Mouse (Mus musculus): ENCODE results near the gene Snu13. TPM values are rescaled to one million over a fixed set of nuclear protein-coding genes. Genes with fewer than 3 reads are reported as not detected.

Gene Snu13
- polyA plus RNA-seq, 1 experiment from 2014 or later, result 289 TPM

DNA sequence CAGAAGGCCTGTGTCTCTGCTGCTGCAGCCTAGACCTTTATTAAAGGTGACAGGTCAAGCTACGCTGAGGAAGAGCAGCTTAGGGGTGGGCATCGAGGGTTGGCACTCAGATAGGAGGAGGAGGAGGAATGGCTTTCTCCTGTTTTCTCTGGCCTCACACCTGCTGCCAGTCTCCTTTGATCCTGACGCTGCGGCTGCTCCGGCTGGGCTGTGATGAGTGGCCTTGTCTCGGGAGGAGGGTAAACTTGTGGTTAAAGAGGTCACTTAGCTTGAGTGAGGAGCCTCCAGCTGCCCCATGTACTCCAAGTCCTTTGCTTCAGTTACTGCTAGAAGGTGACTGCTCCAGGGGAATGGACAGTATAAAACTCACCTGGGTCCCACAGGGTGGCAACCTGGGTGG lies 53.4 kb downstream of the Snu13 start:
- no peak overlapping the region for H3K9ac ChIP-seq (ENCODE audit: low read length)
- H3K4me2 ChIP-seq (ENCODE audit: low read depth, low read length, severe bottlenecking), result no peak overlapping the region
- ATAC-seq (replicated peaks; ENCODE audit: low FRiP score), result no peak
- 84% methylated on average over 6 of the region's 6 CpGs for WGBS
- no peak overlapping the region for H3K27ac ChIP-seq (ENCODE audit: low read depth, low read length)
- H3K4me3 ChIP-seq (ENCODE audit: low read depth, low read length), result no peak overlapping the region
- peaks cover 2% of the 10 kb centered on the region; the same call in 1 of the 2 replicates for H3K36me3 ChIP-seq (ENCODE audit: control insufficient read depth, insufficient read depth, low read length)
- H3K9me3 ChIP-seq (ENCODE audit: control insufficient read depth, low read length), result no peaks in the 10 kb centered on the region
- DNase-seq (ENCODE audit: low spot score), result no peak
- no peaks in the 10 kb centered on the region for H3K4me1 ChIP-seq (replicated peaks; ENCODE audit: control insufficient read depth, insufficient read depth, low read length)
- H3K27me3 ChIP-seq (ENCODE audit: control insufficient read depth, insufficient read depth, low read length), result no peaks in the 10 kb centered on the region

- DNase-seq (ENCODE audit: low spot score) (no peak), ATAC-seq (replicated peaks; ENCODE audit: low FRiP score) (no peak)
- Histone ChIP-seq H3K27ac (ENCODE audit: low read depth, low read length) (no peak overlapping the region), H3K4me1 (replicated peaks; ENCODE audit: control insufficient read depth, insufficient read depth, low read length) (peaks cover 2% of the 10 kb centered on the region; the same call in 1 of the 2 replicates), H3K36me3 (ENCODE audit: control insufficient read depth, insufficient read depth, low read length) (no peaks in the 10 kb centered on the region), H3K4me3 (ENCODE audit: low read depth, low read length) (no peak overlapping the region), H3K9ac (ENCODE audit: low read length) (no peak overlapping the region; the same call in 1 of the 2 replicates), H3K9me3 (ENCODE audit: control insufficient read depth, low read length) (no peaks in the 10 kb centered on the region), H3K27me3 (ENCODE audit: control insufficient read depth, insufficient read depth, low read length) (no peaks in the 10 kb centered on the region), H3K4me2 (ENCODE audit: low read depth, low read length, severe bottlenecking) (no peak overlapping the region)
- WGBS, result 68% methylated on average over 7 of the region's 7 CpGs
Measured at GRCm38 (mm10) chr15:81990549-81990948, 56.8 kb downstream of the Snu13 start.

Other genes starting within 250 kb of the Snu13 start
- gene Tef, start 245.2 kb downstream of the Snu13 start, polyA plus RNA-seq (2014; fragmentation: Nextera tagmentation; extraction: Ambion mirVana), result 16.8 and 17.4 TPM in 2 replicates
- gene Tob2, start 188.8 kb downstream of the Snu13 start, polyA plus RNA-seq (2014; fragmentation: Nextera tagmentation; extraction: Ambion mirVana), result 22.1 and 23.6 TPM in 2 replicates
- gene Phf5a, start 175.7 kb downstream of the Snu13 start, polyA plus RNA-seq (2014; fragmentation: Nextera tagmentation; extraction: Ambion mirVana), result 186 and 216 TPM in 2 replicates
- 169 and 171 TPM in 2 replicates for gene Aco2, start 175.3 kb downstream of the Snu13 start, polyA plus RNA-seq (2014; fragmentation: Nextera tagmentation; extraction: Ambion mirVana)
- 65.1 and 80.5 TPM in 2 replicates for gene Polr3h, start 121.4 kb downstream of the Snu13 start, polyA plus RNA-seq (2014; fragmentation: Nextera tagmentation; extraction: Ambion mirVana)
- 16.6 and 20.1 TPM in 2 replicates for gene Csdc2, start 110.8 kb downstream of the Snu13 start, polyA plus RNA-seq (2014; fragmentation: Nextera tagmentation; extraction: Ambion mirVana)
- 35.1 and 36.9 TPM in 2 replicates for gene Pmm1, start 86.7 kb downstream of the Snu13 start, polyA plus RNA-seq (2014; fragmentation: Nextera tagmentation; extraction: Ambion mirVana)
- not detected in 2 replicates for gene 1700029P11Rik, start 67.1 kb downstream of the Snu13 start, polyA plus RNA-seq (2014; fragmentation: Nextera tagmentation; extraction: Ambion mirVana)
- gene Xrcc6, start 59.8 kb downstream of the Snu13 start, polyA plus RNA-seq (2014; fragmentation: Nextera tagmentation; extraction: Ambion mirVana), result 72.9 and 80.6 TPM in 2 replicates
- gene Desi1, start 13.7 kb downstream of the Snu13 start, polyA plus RNA-seq (2014; fragmentation: Nextera tagmentation; extraction: Ambion mirVana), result 40.3 and 45.1 TPM in 2 replicates
- gene 4930407I10Rik, start 11.6 kb upstream of the Snu13 start, polyA plus RNA-seq (2014; fragmentation: Nextera tagmentation; extraction: Ambion mirVana), result not detected in 2 replicates
- gene Mei1, start 22.4 kb upstream of the Snu13 start, polyA plus RNA-seq (2014; fragmentation: Nextera tagmentation; extraction: Ambion mirVana), result not detected in 2 replicates
- gene Ccdc134, start 80.3 kb upstream of the Snu13 start, polyA plus RNA-seq (2014; fragmentation: Nextera tagmentation; extraction: Ambion mirVana), result 23.6 and 25.5 TPM in 2 replicates
- 209 and 216 TPM in 2 replicates for gene Srebf2, start 99.6 kb upstream of the Snu13 start, polyA plus RNA-seq (2014; fragmentation: Nextera tagmentation; extraction: Ambion mirVana)
- 0.87 and 1.2 TPM in 2 replicates for gene Shisa8, start 165.2 kb upstream of the Snu13 start, polyA plus RNA-seq (2014; fragmentation: Nextera tagmentation; extraction: Ambion mirVana)
- 0.35 and 0.64 TPM in 2 replicates for gene Tnfrsf13c, start 176.8 kb upstream of the Snu13 start, polyA plus RNA-seq (2014; fragmentation: Nextera tagmentation; extraction: Ambion mirVana)
- 91.6 and 100 TPM in 2 replicates for gene Cenpm, start 197.2 kb upstream of the Snu13 start, polyA plus RNA-seq (2014; fragmentation: Nextera tagmentation; extraction: Ambion mirVana)
- 2.2 and 2.4 TPM in 2 replicates for gene 1500009C09Rik, start 204.8 kb upstream of the Snu13 start, polyA plus RNA-seq (2014; fragmentation: Nextera tagmentation; extraction: Ambion mirVana)
- 157 and 162 TPM in 2 replicates for gene Sept3, start 227.3 kb upstream of the Snu13 start, polyA plus RNA-seq (2014; fragmentation: Nextera tagmentation; extraction: Ambion mirVana)